Mouse (Mus musculus) heart, adult 8-10 months (tissue): ENCODE data around the gene Lsg1. TPM values are rescaled to one million over a fixed set of nuclear protein-coding genes. Genes with fewer than 3 reads are reported as not detected.

Experiments
- DNase-seq: peaks from one replicate; pipeline ENCODE4 v3.0.0; 2022; ENCODE audit warnings: low spot score
- total RNA-seq, 4 experiments: library from RNA; stranded (reverse); gene quantifications; 2 replicates each; pipeline ENCODE4 v1.2.4; 2022

Gene Lsg1
- total RNA-seq, result 10 to 100 TPM; 15.3 to 21.1 (median 19.7) TPM

DNA sequence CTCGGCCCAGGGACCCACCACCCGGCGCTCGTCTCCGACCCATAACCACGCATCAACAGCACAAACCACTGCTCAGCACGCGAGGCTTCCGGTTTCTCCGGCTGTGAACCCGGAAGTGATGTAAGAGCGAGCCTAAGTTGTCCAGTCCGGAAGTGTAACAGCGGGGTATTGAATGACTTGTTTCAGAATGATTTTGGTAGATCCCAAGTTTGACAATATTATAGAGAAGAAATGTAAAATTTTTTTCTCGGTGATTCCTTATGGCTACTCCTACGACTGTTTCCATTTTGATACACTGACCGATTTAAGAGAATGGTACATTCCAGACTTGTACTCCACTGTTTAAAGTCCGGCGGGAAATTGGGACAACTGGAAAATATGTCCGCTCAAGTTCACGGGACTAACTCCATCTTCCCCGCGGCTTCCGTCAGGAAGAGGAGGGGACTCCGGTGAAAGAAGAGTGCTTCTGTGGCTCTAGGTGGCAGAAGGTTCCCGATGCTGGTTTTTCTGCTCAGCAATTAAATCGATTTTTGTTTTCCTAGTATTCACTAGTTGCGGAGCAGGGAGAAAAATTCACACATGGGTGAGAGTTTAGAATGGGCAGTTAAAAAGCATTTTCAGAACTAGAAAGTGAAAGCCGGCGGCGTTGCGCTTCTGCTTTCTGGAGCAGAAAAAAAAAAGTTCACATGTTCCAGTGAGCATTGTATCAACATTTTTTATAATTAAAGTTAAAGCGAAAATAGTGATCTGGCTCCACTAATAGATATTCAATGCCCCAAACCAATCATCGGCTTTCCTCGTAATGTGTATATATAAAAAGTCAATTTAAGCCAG lies at the start of gene Lsg1:
Gene Lsg1, minus strand, starts transcription at position 99 of the 834 bp plus-strand sequence.
- DNase-seq, result peak; percentile 94

DNA sequence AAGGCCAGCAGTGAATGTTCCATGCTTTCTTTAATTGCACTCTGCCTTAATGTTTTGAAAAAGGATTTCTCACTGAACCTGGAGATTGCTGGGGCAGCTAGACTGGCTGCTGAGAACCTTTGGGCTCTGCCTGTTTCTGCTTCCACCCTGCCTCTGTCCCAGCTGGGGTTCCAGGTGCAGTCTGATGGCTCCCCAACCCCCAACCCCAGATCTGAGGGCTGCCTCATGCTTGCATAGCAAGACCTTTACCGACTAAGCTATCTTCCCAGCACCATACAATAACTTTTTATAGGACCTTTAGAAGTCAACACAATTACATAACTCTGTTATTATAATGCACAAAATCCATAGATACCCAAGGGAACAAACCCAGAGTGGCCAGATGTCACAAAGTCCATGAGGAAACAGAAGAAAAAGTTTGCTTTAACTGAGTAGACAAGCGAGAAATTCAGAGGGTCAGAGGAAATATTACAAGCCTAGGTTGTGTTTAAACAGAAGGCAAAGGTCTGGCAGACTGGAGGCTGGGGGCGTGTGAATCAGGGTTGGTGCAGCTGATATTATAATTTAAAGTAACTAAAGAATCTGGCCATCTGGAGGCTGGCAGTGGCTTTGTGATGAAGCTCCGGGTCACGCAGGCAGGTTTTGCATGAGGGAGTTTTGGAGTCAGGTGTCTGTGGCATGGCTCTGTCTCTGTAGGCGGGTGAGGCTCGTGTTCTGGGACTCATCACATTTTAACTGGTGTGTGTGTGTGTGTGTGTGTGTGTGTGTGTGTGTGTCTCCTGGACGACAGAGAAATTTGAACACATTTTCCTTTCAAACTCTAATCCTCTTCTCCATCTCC lies 46.7 kb upstream of the Lsg1 start:
- DNase-seq, result no peak

DNA sequence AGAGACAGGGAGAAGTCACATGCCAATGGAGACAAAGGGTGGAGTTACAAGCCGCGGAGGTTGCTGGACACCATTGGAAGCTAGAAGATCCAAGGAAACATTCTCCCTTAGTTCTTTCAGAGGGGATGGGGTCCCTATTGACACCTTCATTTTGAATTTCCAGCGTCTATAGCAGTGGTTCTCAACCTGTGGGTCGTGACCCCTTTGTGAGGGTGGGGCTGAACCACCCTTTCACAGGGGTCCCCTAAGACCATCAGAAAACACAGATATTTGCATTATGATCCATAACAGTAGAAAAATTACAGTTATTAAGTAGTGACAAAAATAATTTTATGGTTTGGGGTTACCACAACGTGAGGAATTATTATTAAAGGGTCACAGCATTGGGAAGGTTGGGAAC lies 42.1 kb upstream of the Lsg1 start:
- DNase-seq, result no peak

DNA sequence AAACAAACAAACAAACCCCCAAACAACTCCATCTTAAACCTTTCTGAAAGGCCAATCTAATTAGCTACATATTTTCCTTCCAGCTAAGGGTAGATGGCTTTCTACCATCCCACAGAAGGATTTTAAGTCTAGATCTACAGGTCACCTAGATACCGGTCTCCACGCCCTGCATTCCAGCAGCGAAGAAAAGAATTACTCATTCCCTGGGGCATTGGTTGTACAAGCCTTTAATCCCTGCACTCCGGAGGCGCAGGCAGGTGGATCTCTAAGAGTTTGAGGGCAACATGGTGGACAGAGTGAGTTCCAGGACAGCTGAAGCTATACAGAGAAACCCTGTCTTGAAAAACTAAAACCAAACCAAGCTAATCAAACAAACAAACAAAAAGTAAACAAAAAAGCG lies 41.0 kb upstream of the Lsg1 start:
- no peak for DNase-seq

DNA sequence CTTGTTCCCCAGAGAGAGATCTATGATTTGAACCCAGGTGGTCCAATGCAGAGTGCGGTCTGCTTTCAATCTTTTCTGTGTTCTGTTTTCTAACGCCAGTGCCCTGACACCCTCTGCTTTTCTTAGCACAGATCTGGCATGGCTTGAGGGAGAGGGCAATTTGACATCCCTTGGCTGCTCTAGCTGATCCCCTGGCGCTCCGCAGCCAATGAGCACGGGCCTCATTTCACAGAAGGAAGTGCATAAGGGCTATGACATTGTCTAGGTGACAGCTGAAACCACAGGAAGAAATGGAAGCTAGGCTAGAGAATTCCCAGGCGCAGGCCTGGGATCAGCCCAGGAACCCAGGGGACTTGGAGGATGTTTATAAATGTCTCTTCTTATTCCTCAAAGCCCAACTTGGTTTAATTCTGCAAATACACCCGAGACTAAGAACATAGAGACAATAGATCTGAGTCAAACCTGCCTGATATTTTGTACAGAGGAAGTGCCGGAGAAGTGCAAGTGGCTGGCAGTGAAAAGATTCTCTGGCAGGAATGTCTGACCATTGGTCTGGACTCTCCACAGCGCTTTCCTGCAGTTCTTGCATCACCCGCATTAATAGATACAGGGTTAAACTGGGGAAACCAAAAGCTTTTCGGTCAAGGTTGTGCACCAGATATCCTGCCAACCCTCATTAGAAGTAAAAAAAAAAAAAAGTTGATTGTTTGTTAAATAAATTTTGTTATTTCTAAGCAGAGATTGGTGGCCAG lies 40.4 kb upstream of the Lsg1 start:
- DNase-seq, result peak; percentile 27

DNA sequence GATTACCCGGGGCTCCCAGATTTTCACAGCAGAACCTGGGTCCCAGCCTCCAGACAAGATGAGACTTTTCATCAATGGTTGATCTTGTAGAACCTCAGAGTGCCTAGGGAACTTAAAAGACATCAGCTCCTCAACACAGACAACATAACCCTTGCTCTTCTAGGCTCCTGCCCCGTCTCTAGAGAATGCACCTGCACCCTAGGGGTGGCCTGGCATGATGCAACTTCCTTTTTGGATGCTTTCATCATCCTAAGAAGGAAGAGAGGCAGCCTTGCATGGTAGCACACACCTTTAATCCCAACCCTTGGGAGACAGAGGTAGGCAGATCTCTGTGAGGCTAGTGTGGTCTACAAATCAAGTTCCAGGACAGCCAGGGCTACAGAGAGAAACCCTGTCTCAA lies 37.2 kb upstream of the Lsg1 start:
- no peak for DNase-seq

DNA sequence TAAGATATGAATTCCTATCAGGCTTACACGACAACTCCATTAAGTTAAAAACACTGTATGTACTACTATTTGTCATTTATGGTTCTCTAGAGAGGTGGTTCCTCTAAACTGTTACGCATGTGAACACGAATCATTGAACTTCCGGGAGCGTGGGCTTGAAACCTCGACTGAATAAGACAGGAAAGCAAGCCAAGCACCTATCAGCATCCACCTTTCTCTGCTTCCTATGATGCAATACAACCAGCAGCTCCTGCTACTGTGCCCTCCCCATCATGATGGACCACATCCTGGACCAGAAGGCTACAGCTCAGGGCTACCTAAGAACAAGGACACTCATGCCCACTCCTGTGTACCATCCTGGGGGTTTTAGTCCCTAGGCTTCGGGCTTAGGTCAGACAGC lies 36.3 kb upstream of the Lsg1 start:
- no peak for DNase-seq

DNA sequence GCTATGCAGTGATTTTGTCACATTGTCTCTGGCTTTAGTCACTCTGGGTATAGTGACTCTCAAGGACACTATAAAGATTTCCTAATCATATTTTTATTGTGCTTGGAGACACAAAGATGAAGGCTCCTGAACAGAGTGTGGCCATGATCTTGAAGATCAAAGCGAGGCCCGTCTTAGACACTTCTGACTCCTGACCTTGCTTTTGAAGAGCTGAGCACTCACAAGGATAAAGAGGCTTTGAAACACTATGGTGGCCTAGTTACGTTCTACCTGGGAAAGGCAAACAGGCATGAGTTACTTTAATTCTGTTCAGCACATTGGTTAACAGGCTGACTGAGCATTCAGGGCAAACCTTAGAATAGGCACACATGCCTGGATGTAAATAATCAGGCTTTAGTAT lies 28.9 kb upstream of the Lsg1 start:
- no peak for DNase-seq

DNA sequence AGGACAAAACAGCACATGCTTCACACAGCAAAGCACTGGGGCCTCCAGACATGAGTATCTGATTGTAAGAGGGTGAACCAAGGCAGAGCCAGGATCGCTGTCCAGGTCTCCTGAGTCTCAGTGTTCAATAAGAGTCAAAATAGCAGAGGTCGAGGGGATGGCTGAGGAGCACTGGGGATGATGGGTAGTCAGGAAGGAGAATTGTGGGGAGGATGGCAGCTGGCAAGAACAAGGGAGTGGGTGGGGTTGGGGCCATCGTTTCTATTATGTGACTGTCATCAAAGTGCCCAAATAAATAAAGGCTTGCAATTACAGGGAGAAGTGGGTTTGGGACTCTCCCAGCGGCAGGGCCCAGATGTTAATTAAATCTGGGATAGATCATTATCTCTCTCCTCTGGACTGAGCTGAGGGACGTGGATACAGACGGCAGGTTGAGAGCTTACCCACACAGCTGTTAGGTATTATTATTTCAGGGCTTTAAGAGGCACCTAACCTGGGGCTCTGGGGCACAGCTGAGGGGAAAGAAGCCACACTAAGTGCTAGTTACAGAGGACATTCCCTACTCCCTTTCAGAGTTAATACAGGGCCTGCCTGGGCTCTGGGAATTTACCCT lies 27.4 kb upstream of the Lsg1 start:
- DNase-seq, result no peak

DNA sequence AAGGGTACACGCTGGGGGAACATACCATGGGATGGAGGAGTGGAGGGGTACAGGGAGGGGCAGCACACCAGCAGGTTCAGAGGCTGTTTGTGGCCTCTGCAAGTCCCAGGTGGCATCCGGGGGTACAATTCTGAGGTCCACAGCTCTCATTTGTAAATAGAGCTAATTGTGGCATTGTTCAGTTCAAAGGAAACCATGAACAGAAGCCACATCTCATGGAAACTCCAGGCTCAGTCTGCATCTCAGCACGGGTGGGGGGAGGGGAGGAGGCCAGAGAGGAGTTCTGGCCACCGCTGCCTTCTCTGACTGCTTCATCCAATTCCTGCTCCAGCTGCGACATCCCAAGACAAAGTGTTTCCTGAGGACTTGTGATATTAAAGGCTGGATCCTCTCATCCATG lies 26.7 kb upstream of the Lsg1 start:
- no peak for DNase-seq

DNA sequence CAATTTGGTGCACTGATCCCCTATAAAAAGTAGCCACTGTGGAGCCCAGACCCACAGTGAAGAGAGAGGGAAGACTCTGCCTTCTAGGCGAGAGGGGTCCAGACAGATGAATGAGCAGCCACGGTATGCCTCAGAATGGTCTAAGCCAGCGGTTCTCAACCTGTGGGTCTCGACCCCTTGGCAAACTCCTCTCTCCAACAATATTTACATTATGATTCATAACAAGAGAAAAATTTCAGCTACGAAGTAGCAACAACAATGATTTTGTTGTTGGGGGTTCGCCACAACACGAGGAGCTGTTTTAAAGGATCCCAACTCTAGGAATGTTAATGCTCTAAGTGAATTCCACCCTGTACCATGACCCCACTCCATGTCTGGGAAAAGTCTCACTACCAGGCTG lies 25.7 kb upstream of the Lsg1 start:
- no peak for DNase-seq

DNA sequence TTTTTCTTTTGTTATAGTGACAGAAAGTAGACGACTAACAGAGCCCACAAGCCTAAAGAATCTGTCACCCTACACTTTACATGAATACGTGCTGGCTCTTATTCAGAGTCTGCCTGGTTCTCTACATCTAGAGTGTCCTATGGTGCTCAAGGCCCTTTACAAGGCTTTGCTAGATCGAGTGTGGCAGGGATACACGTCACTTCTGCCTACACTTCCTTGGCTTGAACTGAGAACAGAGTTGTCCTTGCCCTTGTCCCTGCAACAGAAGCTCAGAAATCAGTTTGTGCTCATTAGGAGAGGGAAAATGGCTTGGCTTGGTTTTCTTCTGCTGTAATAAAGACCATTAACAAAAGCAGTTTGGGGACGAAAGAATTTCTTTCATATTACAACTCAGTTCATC lies 23.9 kb upstream of the Lsg1 start:
- DNase-seq, result no peak

DNA sequence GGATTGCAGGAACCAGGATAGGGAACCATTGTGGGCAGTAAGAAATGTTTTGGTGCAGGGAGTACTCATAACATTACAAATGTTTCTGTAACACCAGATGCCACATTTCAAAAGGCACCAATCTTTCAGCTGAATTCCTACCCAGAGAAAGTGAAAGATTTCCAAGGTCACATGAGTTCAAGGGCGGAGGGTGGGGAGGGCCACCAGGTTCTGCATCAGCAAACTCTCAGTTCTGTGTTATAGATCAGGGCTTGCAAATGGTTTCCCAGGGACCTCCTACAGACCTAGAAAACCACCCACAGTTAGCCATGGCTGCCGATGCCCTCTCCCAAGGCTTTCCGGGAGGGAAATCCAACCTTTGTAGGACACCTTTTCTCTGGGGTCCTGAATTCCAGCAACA lies 20.5 kb upstream of the Lsg1 start:
- DNase-seq, result no peak

DNA sequence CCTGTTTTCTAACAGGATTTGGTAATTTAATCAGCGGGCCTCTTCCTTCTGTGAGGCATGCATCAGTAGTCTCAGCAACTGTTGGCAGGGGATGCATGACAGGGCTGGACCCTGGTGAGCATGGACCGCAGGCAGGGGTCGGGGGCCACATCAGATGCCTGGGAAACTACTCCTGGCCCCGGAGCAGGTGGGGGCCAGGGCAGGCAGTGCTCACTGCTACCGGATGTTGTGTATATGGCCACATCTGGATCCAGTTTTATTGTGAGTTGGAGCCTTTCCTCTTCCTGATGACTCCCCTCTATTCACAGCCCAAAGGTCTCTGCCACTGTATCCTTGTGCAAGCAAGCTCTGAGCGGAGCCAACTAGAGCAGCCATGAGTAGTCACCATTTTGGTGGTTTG lies 18.1 kb upstream of the Lsg1 start:
- no peak for DNase-seq

DNA sequence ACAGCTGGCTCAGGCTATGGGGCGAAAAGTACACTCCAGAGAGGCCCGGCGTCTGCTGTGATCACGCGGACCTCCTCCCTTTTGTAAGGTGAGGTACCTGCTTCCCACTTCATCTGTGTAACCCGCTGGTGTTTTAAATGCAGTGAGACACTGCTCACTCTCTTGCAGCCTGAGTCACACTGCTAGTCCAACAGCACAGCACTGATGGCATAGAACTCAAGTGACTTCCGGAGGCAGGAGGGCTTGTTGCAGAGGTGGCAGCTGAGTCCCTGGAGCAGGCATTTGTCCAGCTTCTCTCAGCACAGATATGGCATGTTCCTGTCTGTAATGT lies 17.4 kb upstream of the Lsg1 start:
- DNase-seq, result no peak

DNA sequence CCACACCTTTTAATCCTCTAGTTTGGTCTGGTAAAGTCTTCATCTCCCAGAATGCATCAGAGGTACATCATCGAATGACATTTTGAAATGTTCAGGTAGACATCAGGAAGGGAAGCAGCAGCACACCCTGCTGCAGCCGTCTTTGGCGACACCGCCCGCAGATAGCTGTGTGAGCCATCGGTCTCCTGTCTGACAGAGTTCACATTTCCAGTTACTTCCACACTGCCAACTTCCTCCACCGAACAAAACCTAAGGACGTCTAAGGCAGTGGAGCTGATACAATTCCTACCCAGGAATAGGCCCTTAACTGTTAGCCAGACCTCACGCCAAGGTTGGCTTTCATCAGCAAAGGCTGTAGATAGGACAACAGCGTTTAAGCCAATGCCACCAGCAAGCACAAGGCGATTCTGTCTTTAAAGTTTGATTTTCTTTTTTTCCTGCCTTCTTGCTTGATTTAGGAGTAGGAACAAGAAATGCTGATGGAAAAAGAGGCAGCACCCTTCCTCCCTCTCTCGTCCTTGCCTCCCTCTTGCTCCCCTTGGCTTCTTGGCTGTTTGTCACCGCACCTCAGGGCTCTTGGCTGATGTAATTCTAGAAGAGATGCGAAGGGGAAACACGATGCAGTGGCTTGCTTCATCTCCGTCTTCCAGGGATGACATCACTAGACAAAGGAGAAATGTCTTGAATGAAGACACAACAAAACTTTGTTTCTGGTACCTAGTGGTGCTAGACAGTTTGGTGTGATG lies 16.8 kb upstream of the Lsg1 start:
- no peak for DNase-seq

DNA sequence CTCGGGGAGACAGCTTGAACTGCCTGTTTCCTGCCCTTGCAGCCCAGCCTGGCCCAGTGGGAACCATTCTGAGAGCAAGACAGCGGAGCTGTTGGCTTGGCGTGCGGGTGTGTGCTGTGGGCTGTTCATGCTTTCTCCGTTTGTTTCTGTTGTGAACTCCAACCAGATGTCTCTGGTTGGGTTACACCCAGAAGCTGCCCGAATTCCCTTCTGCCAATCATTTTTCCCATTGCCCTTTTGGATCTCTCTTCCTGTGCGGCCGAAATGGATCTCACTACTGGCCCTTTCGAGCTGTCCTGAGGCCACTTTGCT lies 16.1 kb upstream of the Lsg1 start:
- no peak for DNase-seq

DNA sequence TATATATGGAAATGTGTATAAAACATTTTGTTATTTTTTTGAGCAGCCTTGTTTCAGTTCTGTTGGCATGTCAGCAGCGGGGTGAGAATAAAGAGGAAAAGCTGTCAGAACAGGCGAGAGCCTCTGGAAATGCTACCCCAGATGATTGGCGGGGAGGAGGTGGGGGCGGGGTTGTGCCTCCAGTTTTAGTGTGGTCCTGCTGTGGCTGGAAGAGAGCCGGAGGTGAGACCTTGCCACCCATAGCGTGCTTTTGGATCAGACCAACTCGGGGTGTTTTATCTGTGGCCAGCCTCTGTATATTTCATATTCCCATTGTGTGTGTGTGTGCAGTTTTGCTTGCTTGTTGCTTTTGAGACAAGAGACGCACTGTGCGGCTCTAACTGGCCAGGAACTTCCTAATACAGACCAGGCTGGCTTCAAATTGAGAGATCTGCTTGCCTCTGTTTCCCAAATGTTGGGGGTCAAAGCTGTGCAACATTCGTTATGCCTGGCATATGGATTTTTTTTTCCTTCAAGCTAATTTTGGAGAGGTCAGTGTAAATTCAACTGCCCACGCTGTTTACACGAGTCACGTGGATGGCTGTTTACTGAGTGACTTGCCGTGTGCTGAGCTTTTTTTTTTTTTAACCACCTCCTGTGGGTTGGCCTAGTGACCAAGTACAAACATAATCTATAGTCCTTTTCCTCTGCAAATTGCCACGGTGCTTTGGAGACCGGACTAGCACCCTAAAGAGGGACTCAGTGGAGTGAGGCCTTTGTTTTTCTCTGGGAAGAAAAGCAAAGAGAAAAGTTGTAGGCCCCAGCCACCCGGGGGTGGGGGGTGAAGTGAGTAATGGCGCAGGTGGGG lies 15.5 kb upstream of the Lsg1 start:
- DNase-seq, result no peak

DNA sequence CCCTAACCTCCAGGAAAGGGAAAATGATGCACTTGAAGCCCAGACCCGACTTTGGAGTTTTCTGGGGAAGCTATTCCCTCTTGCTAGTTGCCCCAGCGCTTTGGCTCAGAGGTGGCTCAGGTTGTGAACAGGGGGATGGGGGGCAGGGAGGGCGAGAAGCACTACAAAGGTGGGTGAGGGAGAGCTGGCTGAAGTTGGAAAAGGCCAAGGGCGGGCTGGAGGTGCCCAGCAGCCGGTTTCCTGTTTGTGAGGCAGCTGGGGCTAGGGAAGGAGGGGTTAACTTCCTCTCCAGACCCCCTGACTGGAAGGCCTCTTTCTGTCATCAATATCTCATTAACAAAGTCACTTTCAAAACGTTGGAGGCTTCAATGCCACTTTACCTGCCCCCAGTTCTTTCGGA lies 14.6 kb upstream of the Lsg1 start:
- DNase-seq, result no peak

DNA sequence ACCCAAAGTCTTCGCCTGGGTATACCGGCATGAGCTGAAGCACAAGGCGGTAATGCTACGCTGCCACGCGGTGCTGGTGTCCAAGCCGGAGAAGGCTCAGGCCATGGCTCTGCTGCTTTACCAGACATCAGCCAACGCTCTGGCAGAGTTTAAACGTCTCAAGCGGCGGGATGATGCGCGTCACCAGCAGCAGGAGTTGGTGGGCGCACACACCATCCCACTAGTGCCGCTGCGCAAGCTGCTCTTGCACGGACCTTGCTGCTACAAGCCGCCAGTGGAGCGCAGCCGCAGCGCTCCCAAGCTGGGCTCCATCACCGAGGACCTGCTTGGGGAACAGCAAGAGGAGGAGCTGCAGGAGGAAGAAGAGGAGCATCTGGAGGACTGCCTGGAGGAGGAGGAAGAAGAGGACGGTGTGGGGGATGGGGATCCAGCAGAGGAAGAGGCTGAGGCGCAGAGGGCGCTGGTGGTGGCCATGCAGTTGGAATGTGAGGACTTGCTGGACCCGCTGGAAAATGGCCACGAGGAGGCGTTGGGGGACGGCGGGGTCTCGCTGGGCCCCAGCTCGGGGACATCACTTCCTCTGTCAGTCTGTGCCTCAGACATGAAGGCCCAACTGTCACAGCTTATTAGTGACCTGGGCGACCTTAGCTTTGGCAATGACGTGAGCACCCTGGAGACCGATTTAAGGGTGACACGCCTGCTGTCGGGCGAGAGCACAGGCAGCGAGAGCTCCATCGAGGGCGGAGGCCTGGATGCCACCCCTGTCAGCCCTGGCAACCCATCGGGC lies 13.8 kb upstream of the Lsg1 start:
- no peak for DNase-seq
